Mouse (Mus musculus): ENCODE measurements around the gene Polm.
A peak's percentile ranks its signal among the peaks of the same experiment; 100 is the strongest.
"Not testable (repeated sequence)": the region's sequence is repeated elsewhere in the genome, so short reads cannot be mapped to it uniquely, and the experiment has no call there.

Polm gene

DNA sequence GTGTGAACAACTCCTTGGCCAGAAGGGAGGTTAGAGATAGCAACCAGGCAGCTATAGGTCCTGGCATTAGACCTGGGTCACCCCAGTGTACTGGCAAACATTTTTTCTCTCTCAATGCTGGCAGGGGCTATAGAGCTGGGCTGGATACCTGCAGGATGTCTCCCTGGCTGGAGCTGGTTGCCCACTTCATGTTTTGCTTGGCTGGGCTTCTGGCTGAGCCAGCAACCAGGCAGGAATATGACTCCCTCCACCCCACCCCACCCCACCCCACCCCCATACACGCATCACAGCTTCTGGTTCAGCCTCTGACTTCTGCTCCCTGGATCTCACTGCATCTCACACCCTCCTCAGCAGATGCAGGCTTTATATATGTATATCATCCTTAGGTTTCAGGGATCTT is 14.5 kb upstream of the Polm start:
- no peak for DNase-seq

- DNase-seq = no peak
Measured at GRCm38 (mm10) chr11:5851021-5851736, 13.4 kb upstream of the Polm start.

DNA sequence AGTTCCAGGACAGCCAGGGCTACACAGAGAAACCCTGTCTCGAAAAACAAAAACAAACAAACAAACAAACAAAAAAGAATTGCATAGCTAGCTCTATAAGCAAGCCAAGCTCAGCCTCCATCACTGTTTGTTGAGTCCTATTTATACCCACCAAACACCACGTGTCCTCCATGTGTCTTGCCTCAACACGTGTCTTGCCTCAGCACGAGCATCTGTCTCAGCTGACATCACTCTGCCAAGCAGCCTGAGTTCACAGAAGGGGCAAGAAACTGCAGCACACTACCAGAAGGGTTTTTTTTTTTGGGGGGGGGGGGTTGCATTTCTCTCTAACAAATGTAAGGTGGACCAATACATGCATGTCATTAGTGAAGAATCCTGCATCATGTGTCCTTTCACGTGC is 12.6 kb upstream of the Polm start:
- no peak for DNase-seq

DNA sequence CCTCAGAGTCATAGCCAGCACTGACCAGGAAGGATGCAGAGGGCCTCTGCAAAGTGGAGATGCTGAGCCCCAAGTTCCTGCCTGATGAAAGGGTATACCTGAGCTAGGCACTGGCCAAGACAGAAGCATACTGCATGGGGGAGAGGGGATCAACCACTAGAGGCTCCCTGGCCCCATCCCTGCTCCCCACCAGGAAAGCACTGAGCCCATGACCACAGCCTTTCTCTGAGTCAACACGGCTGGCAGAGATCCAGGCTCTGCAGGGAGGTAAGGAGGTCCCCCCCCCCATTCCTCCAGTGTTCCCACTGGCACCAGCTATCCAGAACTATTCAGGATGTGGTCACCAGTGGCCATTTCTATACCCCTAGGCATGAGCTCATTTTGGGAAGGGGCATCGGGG is 11.5 kb upstream of the Polm start:
- DNase-seq = no peak

DNA sequence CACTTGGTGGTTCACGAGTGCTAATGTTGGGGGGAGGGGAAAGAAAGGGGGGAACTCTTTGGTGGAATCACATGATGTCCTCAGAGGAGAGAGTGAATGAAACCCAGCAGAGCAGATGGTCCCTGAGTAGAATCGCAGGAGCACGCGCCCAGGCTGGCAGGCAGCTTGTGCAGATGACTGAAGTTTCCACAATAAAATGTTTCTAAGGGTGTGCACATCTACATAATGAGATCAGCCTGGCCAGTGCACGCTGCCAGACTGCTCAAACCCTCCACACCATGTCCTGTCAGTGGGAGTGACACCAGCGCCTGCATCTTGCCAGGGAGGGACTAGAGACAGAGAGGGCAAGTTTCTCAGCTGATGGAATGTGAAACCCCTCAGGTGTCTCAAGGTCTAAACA is 10.9 kb upstream of the Polm start:
- no peak for DNase-seq

DNA sequence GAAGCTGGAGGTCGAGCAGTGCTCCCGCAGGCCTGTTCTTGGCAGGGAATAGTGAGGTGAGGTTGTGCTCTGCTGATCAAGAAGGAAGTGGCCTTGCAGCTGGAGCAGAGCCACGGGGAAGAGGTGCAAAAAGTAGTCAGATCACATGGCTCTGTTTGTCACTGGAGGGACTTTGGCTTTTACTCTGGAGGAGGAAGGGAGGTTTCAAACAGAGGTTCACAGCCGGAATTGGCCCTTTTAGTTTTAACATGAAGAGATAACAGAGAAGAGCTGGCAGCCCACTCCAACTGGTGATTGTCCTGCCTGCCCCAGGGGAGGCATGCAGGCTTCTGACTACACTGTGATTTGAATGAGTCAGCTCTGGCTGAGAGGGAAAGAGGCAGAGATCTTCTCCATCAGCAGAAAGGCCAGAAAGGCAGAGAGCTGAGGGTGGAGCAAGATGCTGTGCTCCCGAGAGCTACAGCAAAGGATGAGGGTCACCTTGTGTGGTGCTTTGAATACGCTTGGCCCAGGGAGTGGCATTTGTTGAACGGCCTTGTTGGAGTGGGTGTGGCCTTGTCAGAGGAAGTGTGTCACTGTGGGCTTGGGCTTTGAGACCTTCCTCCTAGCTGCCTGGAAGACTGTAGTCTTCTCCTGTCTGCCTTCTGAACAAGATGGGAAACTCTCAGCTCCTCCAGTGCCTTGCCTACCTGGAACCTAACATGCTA is 9.0 kb upstream of the Polm start:
- DNase-seq = no peak

DNA sequence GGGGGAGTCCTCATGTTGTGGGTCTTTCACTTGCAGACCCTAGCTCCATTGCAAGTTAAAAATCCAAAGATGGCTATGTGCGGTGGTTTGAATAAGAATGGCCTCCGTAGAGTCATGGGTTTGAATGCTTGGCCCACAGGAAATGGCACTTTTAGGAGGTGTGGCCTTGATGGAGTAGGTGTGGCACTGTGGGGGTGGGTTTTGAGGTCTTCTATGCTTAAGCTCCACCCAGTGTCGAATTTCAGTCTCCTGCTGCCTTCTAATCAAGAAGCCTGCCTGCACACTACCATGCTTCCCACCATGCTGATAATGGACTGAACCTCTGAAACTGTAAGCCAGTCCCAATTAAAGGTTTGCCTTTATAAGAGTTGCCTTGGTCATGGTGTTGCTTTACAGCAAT is 5.3 kb upstream of the Polm start:
- no peak for DNase-seq

DNA sequence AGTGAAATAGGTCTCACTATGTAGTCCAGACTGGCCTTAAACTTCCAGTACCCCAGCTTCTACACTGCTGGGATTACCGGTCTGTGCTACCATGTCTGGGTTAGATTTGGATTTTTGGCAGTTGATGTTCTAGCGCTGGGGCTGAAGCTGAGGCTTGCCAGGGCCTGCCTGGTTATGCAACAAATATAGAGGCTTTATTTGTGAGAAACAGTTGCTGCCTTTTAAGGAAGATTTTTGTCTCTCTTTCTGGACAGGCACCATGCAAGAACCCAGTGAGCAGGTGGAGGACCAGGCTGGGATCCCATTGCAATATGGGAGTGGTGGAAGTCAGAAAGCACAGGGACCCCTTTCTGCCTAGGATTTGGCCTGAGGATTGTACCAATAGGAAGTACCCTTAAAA is 3.9 kb upstream of the Polm start:
- DNase-seq = no peak

DNA sequence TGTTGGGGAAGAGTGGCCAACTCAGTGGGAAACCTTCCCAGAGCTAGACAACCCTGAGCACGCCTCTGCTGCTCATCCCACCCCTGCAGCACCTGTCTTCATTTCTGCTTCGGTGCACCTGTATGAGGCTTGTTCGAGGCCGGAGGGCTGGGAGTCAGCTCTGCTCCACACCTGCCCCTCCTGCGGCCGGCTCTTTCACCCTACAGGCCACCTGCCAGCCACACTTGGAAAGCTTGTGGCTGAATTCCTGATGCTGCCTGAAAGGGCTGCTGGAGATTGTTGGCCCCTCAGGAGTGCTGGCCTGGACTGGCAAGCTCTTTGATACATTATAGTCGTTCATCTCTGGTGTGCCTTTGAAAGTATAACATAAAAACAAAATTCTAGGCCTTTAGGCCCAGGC is 2.5 kb upstream of the Polm start:
- DNase-seq = no peak

- DNase-seq = peak; percentile 54
Measured at GRCm38 (mm10) chr11:5836126-5836525, 1.7 kb downstream of the Polm start.

DNA sequence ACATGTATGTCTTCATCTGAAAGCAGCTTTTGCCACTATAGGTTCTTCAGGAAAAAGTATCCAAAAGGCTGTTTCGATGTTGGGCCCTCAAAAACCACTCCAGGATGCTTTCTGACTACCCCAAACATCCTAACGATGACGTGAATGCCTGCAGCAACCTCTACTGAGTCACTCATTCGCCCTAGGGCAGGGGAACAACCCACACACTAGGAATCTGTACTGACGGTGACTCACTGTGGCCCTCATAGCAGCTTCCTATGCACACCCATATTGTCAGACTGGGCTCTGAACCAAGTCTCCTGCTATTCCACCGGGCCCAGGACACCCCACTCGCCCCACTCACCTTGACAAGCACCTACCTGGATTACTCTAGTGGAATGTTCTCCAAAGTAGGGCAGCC is 2.8 kb downstream of the Polm start:
- no peak for DNase-seq

DNA sequence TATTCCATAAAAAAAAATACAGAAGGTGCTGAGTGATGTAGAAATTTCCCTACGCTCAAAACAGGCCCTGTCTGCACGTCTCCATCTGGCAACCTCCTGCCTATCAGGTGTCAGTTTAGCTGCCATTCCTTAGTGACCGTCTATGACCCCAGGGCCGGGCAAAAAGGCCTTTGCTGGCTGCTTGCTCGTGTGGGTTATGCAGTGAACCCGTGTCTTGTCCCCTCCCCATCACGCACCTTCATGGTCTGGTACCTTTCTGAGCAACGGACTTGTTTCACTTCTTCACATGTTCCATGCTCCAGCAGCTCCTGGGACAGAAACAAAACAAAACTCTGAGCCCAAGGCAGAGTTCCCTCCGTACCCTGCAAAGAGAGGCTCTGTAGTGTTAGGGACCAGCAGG is 3.3 kb downstream of the Polm start:
- DNase-seq = no peak

DNA sequence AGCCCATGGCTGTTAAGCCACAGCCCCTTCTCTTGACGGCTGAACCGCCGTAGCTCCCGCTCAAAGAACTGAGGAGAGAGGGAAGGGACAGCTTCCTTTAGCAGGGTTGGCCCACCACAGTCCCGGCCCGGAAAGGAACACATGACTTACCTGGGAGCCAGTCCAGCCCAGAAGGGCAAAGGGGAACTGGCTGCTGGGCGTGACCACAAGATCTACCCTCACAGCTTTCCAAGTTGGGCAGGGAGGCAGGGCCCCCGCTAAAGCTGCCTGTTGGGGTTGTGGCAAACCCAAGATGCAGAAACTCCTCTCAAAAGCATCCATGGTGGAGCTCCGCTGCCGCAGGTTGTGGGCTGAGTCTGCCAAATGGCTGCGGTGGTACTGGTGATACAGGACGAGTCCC is 8.5 kb downstream of the Polm start:
- DNase-seq = no peak

DNA sequence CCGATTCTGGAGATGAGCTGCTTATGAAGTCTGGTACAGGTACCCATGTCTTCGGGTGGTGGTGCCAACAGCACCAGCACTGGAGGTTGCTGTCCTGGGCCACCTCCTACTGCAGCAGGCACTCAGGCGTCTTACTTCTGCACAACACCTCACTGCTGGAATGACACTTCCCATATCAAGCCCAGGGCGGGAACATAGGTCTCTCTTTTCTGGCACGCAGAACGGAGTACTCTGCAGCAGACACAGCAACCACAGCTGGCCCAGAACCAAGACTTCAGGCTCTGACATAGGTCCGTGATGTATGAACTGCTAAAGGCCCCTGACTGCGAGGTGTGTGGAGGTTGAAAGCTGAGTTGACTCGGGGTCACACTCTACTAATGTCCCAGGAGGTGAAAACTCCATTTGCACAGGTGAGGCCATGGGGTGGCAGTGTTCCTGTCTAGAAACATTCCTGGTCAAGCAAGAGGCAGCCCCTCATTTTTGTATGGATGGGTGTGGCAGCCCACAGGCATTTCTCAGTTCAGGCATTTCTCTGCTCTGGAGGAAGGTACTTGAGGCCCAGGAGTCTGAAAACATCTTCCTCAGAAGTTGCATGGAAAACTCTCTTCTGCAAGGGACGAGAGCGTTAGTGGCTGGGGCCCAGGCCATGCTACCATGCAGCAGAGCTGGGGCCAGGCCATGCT is 9.2 kb downstream of the Polm start:
- DNase-seq = no peak

DNA sequence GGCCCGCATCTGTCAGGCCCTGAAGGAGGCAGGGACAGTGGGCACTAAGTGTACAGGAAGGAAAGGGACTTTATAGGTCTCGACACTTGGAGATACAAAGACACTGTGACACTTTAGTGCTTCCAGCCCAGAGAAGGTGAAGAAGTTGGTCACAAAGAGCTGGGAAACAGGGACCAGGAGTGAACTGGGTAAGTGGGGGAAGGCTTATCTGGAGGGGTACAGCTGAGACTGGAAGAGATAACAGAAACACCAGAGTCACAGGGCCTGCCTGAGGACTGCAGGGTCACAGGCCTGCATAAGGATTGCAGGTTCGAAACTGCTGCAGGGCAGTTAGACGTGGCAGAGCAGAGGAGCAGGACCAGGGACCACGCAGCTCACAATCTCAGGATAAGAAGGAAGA is 9.9 kb downstream of the Polm start:
- DNase-seq = no peak

DNA sequence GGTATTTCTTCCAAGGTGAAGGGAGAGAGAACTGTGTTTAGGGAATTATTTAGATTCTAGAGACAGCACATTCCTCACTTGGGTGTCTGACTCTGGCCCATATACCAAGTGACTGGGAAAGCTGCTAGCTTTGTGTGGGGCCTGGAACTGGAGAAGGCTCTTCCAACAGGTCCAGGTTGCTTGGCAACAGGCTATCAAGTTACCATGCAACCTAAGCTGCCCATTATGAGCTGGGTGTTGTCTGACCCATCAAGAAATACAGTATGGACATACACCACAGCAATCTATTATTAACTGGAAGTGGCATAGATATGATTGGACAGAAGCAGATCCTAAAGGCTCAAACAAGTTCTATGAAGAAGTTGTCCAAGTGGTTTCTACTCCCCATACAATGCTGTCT is 12.4 kb downstream of the Polm start:
- no peak for DNase-seq

DNA sequence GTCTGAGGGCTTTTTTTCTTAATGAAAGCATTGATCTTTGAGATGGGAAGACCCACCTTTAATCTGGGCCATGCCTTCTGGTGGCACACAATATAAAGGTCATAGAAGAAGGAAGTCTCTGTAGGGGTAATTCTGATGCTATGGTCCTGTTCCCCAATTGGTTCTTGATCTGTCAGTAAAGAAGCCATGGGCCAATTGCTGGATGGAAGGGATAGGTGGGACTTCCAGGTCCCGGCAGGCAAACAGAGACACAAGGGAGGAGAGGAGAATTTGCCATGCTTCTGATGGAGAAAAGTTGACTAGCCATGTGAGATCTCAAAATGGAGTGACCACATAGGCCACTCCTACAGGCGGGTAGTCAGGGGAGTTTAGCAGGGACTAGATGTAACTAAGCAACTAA is 18.6 kb downstream of the Polm start:
- no peak for DNase-seq

GRCm38 (mm10) chr11:5813381-5813780 is 24.4 kb downstream of the Polm start:
- no peak for DNase-seq

- not testable (repeated sequence) for DNase-seq
Measured at GRCm38 (mm10) chr11:5809487-5809886, 28.3 kb downstream of the Polm start.

GRCm38 (mm10) chr11:5807956-5808355 is 29.9 kb downstream of the Polm start:
- DNase-seq = no peak

DNA sequence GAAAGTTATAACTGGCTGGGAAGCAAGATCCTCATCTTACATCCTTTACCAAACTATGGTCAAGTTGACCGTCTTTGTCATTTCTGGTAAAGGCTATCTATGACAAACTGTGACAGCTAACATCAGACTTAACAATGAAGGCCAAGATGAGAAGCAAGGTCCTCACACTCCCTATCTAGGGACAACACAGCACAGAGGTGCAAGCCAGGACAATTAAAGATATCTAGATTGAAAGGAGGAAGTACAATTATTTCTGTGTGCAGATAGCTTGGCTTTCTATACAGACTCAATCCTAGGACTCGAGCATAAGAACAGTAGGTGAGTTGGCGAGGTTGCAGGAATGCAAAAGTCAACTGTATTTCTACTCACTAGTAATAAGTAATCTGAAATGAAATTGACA is 32.1 kb downstream of the Polm start:
- no peak for DNase-seq

- DNase-seq = no peak
Measured at GRCm38 (mm10) chr11:5804174-5804573, 33.6 kb downstream of the Polm start.

- no peak for DNase-seq
Measured at GRCm38 (mm10) chr11:5803551-5803981, 34.2 kb downstream of the Polm start, which contains the start of gene Pgam2. Gene Pgam2, minus strand, starts transcription at chr11:5803733.
